Mouse (Mus musculus): ENCODE data around the gene Pomgnt2. TPM values are rescaled to one million over a fixed set of nuclear protein-coding genes. Genes with fewer than 3 reads are reported as not detected.
A peak's percentile ranks its signal among the peaks of the same experiment; 100 is the strongest.

Pomgnt2 gene
- 12.2 and 13.3 TPM in 2 replicates for polyA plus RNA-seq (2014; fragmentation: Nextera tagmentation; extraction: Ambion mirVana)

DNA sequence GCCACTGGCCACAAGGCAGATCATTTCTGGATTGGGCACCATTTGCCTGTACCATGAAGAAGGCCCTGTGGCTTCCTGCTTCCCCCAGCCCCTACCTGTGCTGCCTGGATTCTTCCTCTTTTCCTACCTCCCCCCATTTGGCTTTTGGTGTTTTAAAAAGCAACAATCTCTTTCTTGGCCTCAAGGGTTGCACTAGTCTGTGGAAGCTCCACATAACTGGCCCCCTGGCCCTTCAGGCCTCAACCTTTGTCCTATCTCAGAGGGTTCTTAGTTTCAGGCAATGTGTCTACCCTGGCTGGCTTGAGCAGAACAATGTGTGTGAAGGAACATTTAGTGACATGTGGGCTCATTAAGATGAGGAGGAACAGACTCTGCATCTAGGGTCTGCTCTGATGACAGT is at the start of gene Pomgnt2:
Gene Pomgnt2, minus strand, starts transcription at position 101 of the 400 bp plus-strand sequence.
- no peak for DNase-seq (ENCODE audit: low spot score)
- Histone ChIP-seq H3K9ac (ENCODE audit: low read length) (no peak within 1 kb of the TSS; the same call in 1 of the 2 replicates), H3K27ac (ENCODE audit: low read depth, low read length) (no peak within 1 kb of the TSS), H3K9me3 (ENCODE audit: control insufficient read depth, low read length) (no peaks in the 10 kb centered on the region), H3K27me3 (ENCODE audit: control insufficient read depth, insufficient read depth, low read length) (no peaks in the 10 kb centered on the region), H3K4me1 (ENCODE audit: control insufficient read depth, insufficient read depth, low read length) (0 out of 2 replicates have a peak, but pooled peaks cover 2% of the 10 kb centered on the region), H3K36me3 (ENCODE audit: control insufficient read depth, insufficient read depth, low read length) (no peaks in the 10 kb centered on the region), H3K4me3 (ENCODE audit: low read depth, low read length) (peak within 1 kb of the TSS; percentile 83), H3K4me2 (ENCODE audit: low read depth) (peak within 1 kb of the TSS; percentile 93)
- ATAC-seq (ENCODE audit: insufficient read depth, low FRiP score, low TSS enrichment), result no peak

- WGBS, result 82% methylated on average over 4 of the region's 4 CpGs
- no peak overlapping the region for H3K4me3 ChIP-seq (ENCODE audit: low read depth, low read length)
Measured at GRCm38 (mm10) chr9:122039848-122040247, 42.9 kb upstream of the Pomgnt2 start.

GRCm38 (mm10) chr9:122038631-122039030 is 41.7 kb upstream of the Pomgnt2 start:
- no peak overlapping the region for H3K9ac ChIP-seq (ENCODE audit: low read length)
- ATAC-seq (ENCODE audit: insufficient read depth, low FRiP score, low TSS enrichment) (no peak), DNase-seq (ENCODE audit: low spot score) (no peak)
- H3K4me1 ChIP-seq (ENCODE audit: control insufficient read depth, insufficient read depth, low read length), result no peaks in the 10 kb centered on the region
- no peak overlapping the region for H3K4me3 ChIP-seq (ENCODE audit: low read depth, low read length)
- H3K36me3 ChIP-seq (ENCODE audit: control insufficient read depth, insufficient read depth, low read length), result no peaks in the 10 kb centered on the region
- H3K27me3 ChIP-seq (ENCODE audit: control insufficient read depth, insufficient read depth, low read length), result no peaks in the 10 kb centered on the region
- no peak overlapping the region for H3K27ac ChIP-seq (ENCODE audit: low read depth, low read length)
- no peak overlapping the region for H3K4me2 ChIP-seq (ENCODE audit: low read depth)
- 87% methylated on average over 1 of the region's 1 CpGs for WGBS
- no peaks in the 10 kb centered on the region for H3K9me3 ChIP-seq (ENCODE audit: control insufficient read depth, low read length)

More at GRCm38 (mm10) chr9:122039848-122040247, 42.9 kb upstream of the Pomgnt2 start:
- Histone ChIP-seq H3K9ac (ENCODE audit: low read length) (no peak overlapping the region), H3K4me2 (ENCODE audit: low read depth) (no peak overlapping the region), H3K4me1 (ENCODE audit: control insufficient read depth, insufficient read depth, low read length) (no peaks in the 10 kb centered on the region), H3K9me3 (ENCODE audit: control insufficient read depth, low read length) (no peaks in the 10 kb centered on the region), H3K27ac (ENCODE audit: low read depth, low read length) (no peak overlapping the region), H3K36me3 (ENCODE audit: control insufficient read depth, insufficient read depth, low read length) (no peaks in the 10 kb centered on the region), H3K27me3 (ENCODE audit: control insufficient read depth, insufficient read depth, low read length) (no peaks in the 10 kb centered on the region)
- ATAC-seq (ENCODE audit: insufficient read depth, low FRiP score, low TSS enrichment), result no peak
- DNase-seq (ENCODE audit: low spot score), result no peak

- no peaks in the 10 kb centered on the region for H3K27me3 ChIP-seq (ENCODE audit: control insufficient read depth, insufficient read depth, low read length)
- H3K4me1 ChIP-seq (ENCODE audit: control insufficient read depth, insufficient read depth, low read length), result no peaks in the 10 kb centered on the region
- ATAC-seq (ENCODE audit: insufficient read depth, low FRiP score, low TSS enrichment) (no peak), DNase-seq (ENCODE audit: low spot score) (no peak)
- no peak overlapping the region for H3K4me2 ChIP-seq (ENCODE audit: low read depth)
- H3K4me3 ChIP-seq (ENCODE audit: low read depth, low read length), result no peak overlapping the region
- no peaks in the 10 kb centered on the region for H3K36me3 ChIP-seq (ENCODE audit: control insufficient read depth, insufficient read depth, low read length)
- WGBS, result 47% methylated on average over 4 of the region's 4 CpGs
- H3K9ac ChIP-seq (ENCODE audit: low read length), result no peak overlapping the region
- H3K9me3 ChIP-seq (ENCODE audit: control insufficient read depth, low read length), result no peaks in the 10 kb centered on the region
- H3K27ac ChIP-seq (ENCODE audit: low read depth, low read length), result no peak overlapping the region
Measured at GRCm38 (mm10) chr9:122036496-122037054, 39.7 kb upstream of the Pomgnt2 start.

GRCm38 (mm10) chr9:122035807-122036206 is 38.9 kb upstream of the Pomgnt2 start:
- Histone ChIP-seq H3K27me3 (ENCODE audit: control insufficient read depth, insufficient read depth, low read length) (no peaks in the 10 kb centered on the region), H3K9ac (ENCODE audit: low read length) (no peak overlapping the region), H3K9me3 (ENCODE audit: control insufficient read depth, low read length) (no peaks in the 10 kb centered on the region), H3K36me3 (ENCODE audit: control insufficient read depth, insufficient read depth, low read length) (no peaks in the 10 kb centered on the region), H3K27ac (ENCODE audit: low read depth, low read length) (no peak overlapping the region), H3K4me2 (ENCODE audit: low read depth) (no peak overlapping the region), H3K4me1 (ENCODE audit: control insufficient read depth, insufficient read depth, low read length) (no peaks in the 10 kb centered on the region), H3K4me3 (ENCODE audit: low read depth, low read length) (no peak overlapping the region)
- 53% methylated on average over 5 of the region's 5 CpGs for WGBS
- no peak for ATAC-seq (ENCODE audit: insufficient read depth, low FRiP score, low TSS enrichment)
- DNase-seq (ENCODE audit: low spot score), result no peak

- no peaks in the 10 kb centered on the region for H3K27me3 ChIP-seq (ENCODE audit: control insufficient read depth, insufficient read depth, low read length)
- no peak for DNase-seq (ENCODE audit: low spot score)
- H3K27ac ChIP-seq (ENCODE audit: low read depth, low read length), result no peak overlapping the region
- no peak overlapping the region for H3K4me2 ChIP-seq (ENCODE audit: low read depth)
- H3K9me3 ChIP-seq (ENCODE audit: control insufficient read depth, low read length), result no peaks in the 10 kb centered on the region
- no peak for ATAC-seq (ENCODE audit: insufficient read depth, low FRiP score, low TSS enrichment)
- H3K9ac ChIP-seq (ENCODE audit: low read length), result no peak overlapping the region
- H3K4me3 ChIP-seq (ENCODE audit: low read depth, low read length), result no peak overlapping the region
- no peaks in the 10 kb centered on the region for H3K36me3 ChIP-seq (ENCODE audit: control insufficient read depth, insufficient read depth, low read length)
- no peaks in the 10 kb centered on the region for H3K4me1 ChIP-seq (ENCODE audit: control insufficient read depth, insufficient read depth, low read length)
- 100% methylated on average over 1 of the region's 1 CpGs for WGBS
Measured at GRCm38 (mm10) chr9:122034949-122035348, 38.0 kb upstream of the Pomgnt2 start.

DNA sequence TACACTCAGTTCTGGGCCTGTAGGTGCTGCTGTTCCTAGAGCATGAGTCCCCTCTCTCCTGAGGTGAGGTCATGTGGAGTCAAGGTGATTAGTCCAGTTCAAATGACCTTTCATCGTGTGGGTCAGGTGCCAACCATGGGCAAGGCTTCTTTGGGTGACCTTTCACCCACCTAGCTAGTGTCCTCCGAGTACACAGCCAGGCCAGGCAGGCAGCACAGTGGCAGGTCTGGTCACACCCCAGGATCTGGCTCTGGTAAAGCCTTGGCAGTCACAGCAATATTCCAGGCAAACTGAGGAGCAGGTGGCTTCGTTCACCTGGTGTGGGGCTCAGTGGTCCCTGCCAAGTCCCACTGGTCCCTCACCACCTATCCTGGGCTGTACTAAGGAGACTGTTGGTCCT is 35.2 kb upstream of the Pomgnt2 start:
- Histone ChIP-seq H3K4me1 (ENCODE audit: control insufficient read depth, insufficient read depth, low read length) (peaks cover under 1% of the 10 kb centered on the region; the same call in 1 of the 2 replicates), H3K27me3 (ENCODE audit: control insufficient read depth, insufficient read depth, low read length) (no peaks in the 10 kb centered on the region), H3K4me3 (ENCODE audit: low read depth, low read length) (no peak overlapping the region), H3K36me3 (ENCODE audit: control insufficient read depth, insufficient read depth, low read length) (no peaks in the 10 kb centered on the region), H3K27ac (ENCODE audit: low read depth, low read length) (no peak overlapping the region), H3K9ac (ENCODE audit: low read length) (no peak overlapping the region), H3K9me3 (ENCODE audit: control insufficient read depth, low read length) (no peaks in the 10 kb centered on the region), H3K4me2 (ENCODE audit: low read depth) (no peak overlapping the region)
- no peak for ATAC-seq (ENCODE audit: insufficient read depth, low FRiP score, low TSS enrichment)
- 85% methylated on average over 3 of the region's 3 CpGs for WGBS
- DNase-seq (ENCODE audit: low spot score), result no peak

GRCm38 (mm10) chr9:122030706-122031105 is 33.8 kb upstream of the Pomgnt2 start:
- DNase-seq (ENCODE audit: low spot score), result no peak
- Histone ChIP-seq H3K27ac (ENCODE audit: low read depth, low read length) (no peak overlapping the region), H3K4me3 (ENCODE audit: low read depth, low read length) (no peak overlapping the region), H3K36me3 (ENCODE audit: control insufficient read depth, insufficient read depth, low read length) (no peaks in the 10 kb centered on the region), H3K4me1 (ENCODE audit: control insufficient read depth, insufficient read depth, low read length) (peaks cover 6% of the 10 kb centered on the region; the same call in 1 of the 2 replicates), H3K27me3 (ENCODE audit: control insufficient read depth, insufficient read depth, low read length) (no peaks in the 10 kb centered on the region), H3K9ac (ENCODE audit: low read length) (no peak overlapping the region), H3K4me2 (ENCODE audit: low read depth) (no peak overlapping the region), H3K9me3 (ENCODE audit: control insufficient read depth, low read length) (no peaks in the 10 kb centered on the region)
- 72% methylated on average over 5 of the region's 5 CpGs for whole genome bisulfite sequencing
- no peak for ATAC-seq (ENCODE audit: insufficient read depth, low FRiP score, low TSS enrichment)

GRCm38 (mm10) chr9:122029765-122030164 is 32.9 kb upstream of the Pomgnt2 start:
- no peak overlapping the region for H3K4me2 ChIP-seq (ENCODE audit: low read depth)
- no peaks in the 10 kb centered on the region for H3K36me3 ChIP-seq (ENCODE audit: control insufficient read depth, insufficient read depth, low read length)
- peaks cover 6% of the 10 kb centered on the region; the same call in 1 of the 2 replicates for H3K4me1 ChIP-seq (ENCODE audit: control insufficient read depth, insufficient read depth, low read length)
- 93% methylated on average over 7 of the region's 7 CpGs for WGBS
- no peak for ATAC-seq (ENCODE audit: insufficient read depth, low FRiP score, low TSS enrichment)
- no peak overlapping the region for H3K9ac ChIP-seq (ENCODE audit: low read length)
- DNase-seq (ENCODE audit: low spot score), result no peak
- no peaks in the 10 kb centered on the region for H3K27me3 ChIP-seq (ENCODE audit: control insufficient read depth, insufficient read depth, low read length)
- no peaks in the 10 kb centered on the region for H3K9me3 ChIP-seq (ENCODE audit: control insufficient read depth, low read length)
- H3K27ac ChIP-seq (ENCODE audit: low read depth, low read length), result no peak overlapping the region
- no peak overlapping the region for H3K4me3 ChIP-seq (ENCODE audit: low read depth, low read length)

Measured in neural tube, embryonic 11.5 days (tissue).